Mouse (Mus musculus) neural tube, embryonic 11.5 days (tissue): ENCODE results near the gene Tmprss6. TPM values are rescaled to one million over a fixed set of nuclear protein-coding genes. Genes with fewer than 3 reads are reported as not detected.

Experiments used
- ATAC-seq: fragments of 200-750 bp; cut with Nextera tagmentation; 2 replicates; pipeline ENCODE4 v1.8.0; 2017; ENCODE audit warnings: moderate number of reproducible peaks, mild to moderate bottlenecking, moderate TSS enrichment, moderate library complexity; ENCODE audit not compliant: insufficient read depth, low FRiP score, low TSS enrichment
- DNase-seq: peaks from one replicate; pipeline ENCODE4 v3.0.0-alpha.2; 2015; ENCODE audit warnings: low spot score
- H3K27ac ChIP-seq: fragments of 300-500 bp; sonication (generic); 2 replicates; pipeline ENCODE4 v1.5.1; 2014; ENCODE audit warnings: low read depth, mild to moderate bottlenecking, low read length
- H3K27me3 ChIP-seq: fragments of 300-500 bp; sonication (generic); 2 replicates; pipeline ENCODE4 v1.6.1; 2014; ENCODE audit warnings: mild to moderate bottlenecking, low read length, mixed read lengths; ENCODE audit not compliant: control insufficient read depth, insufficient read depth
- H3K36me3 ChIP-seq: fragments of 300-500 bp; sonication (generic); 2 replicates; pipeline ENCODE4 v1.6.1; 2014; ENCODE audit warnings: mild to moderate bottlenecking, low read length, moderate library complexity, mixed read lengths; ENCODE audit not compliant: control insufficient read depth, insufficient read depth
- H3K4me1 ChIP-seq: fragments of 300-500 bp; sonication (generic); 2 replicates; pipeline ENCODE4 v1.6.1; 2014; ENCODE audit warnings: low read length, mixed read lengths; ENCODE audit not compliant: control insufficient read depth, insufficient read depth
- H3K4me2 ChIP-seq: fragments of 300-500 bp; sonication (generic); 2 replicates; pipeline ENCODE4 v1.6.1; 2014; ENCODE audit warnings: low read depth, mild to moderate bottlenecking, moderate library complexity
- H3K4me3 ChIP-seq: fragments of 300-500 bp; sonication (generic); 2 replicates; pipeline ENCODE4 v1.5.1; 2014; ENCODE audit warnings: low read depth, low read length
- H3K9ac ChIP-seq: fragments of 300-500 bp; sonication (generic); 2 replicates; pipeline ENCODE4 v1.6.1; 2014; ENCODE audit warnings: mild to moderate bottlenecking, low read length
- H3K9me3 ChIP-seq: fragments of 300-500 bp; sonication (generic); 2 replicates; pipeline ENCODE4 v1.6.1; 2016; ENCODE audit warnings: low read length; ENCODE audit not compliant: control insufficient read depth
- WGBS: fragments of 180-500 bp; shearing (Covaris S2); extraction: QIAGEN DNeasy Blood & Tissue Kit; methylation state at CpG from one replicate; pipeline ENCODE4 v1.1.7; 2014; 5-methylcytosine and 5-hydroxymethylcytosine counted together
- polyA plus RNA-seq: library from polyadenylated mRNA; unstranded; fragments of >200 nt; fragmentation: Nextera tagmentation; extraction: Ambion mirVana; gene quantifications from 2 replicates; pipeline ENCODE4 v1.2.1, GENCODE M21; 2014

Tmprss6 gene
- polyA plus RNA-seq, 1 experiment from 2014 or later, result not detected

DNA sequence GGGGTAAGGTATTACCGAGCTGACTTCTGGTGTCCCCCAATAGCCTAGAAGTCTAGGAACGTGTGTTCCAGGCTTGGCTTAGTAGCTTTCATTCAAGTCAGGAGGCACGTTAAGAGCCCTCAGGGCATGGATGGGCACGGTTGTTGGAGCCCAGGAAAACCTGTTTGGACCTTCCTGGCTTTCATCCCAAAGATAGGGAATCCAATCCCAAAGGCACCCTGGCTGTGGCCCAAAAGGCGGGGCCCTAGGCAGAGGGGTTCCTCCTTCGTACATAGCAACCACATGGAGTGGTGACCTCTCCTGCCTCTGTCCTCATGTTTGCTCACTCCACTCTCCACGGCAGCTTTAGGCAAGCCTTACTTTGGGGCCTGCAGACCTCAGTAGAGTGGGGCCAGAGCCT lies 66.0 kb downstream of the Tmprss6 start:
- no peaks in the 10 kb centered on the region for H3K9me3 ChIP-seq
- ATAC-seq, result no peak
- H3K4me2 ChIP-seq, result no peak overlapping the region
- H3K27me3 ChIP-seq, result 0 out of 2 replicates have a peak, but pooled peaks cover 2% of the 10 kb centered on the region
- peaks cover 10% of the 10 kb centered on the region for H3K4me1 ChIP-seq
- H3K9ac ChIP-seq, result no peak overlapping the region
- 89% methylated on average over 7 of the region's 7 CpGs for WGBS
- DNase-seq, result no peak
- no peaks in the 10 kb centered on the region for H3K36me3 ChIP-seq
- no peak overlapping the region for H3K4me3 ChIP-seq
- H3K27ac ChIP-seq, result no peak overlapping the region

DNA sequence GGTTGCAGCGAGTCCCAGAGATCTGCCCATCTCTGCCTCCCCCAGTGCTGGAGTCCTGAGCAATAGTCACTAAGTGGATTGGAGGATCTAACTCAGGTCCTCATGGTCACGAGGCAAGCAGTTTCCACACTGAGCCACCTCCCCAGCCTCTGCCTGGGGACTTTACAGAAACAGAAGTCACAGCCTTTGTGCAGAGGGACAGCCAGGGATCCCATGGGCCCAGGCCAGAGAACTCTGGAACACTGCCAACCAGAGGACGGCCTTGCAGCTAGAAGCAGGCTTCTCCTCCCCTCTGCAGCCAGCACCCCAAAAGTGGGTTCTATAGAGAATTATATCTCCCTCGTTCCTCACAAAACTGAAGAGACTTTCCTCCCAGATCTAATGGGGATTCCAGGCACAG lies 66.5 kb downstream of the Tmprss6 start:
- DNase-seq (no peak), ATAC-seq (no peak)
- WGBS, result 79% methylated on average over 4 of the region's 4 CpGs
- Histone ChIP-seq H3K27me3 (0 out of 2 replicates have a peak, but pooled peaks cover 2% of the 10 kb centered on the region), H3K9ac (no peak overlapping the region), H3K27ac (no peak overlapping the region), H3K4me1 (peaks cover 6% of the 10 kb centered on the region), H3K36me3 (no peaks in the 10 kb centered on the region), H3K9me3 (no peaks in the 10 kb centered on the region), H3K4me2 (no peak overlapping the region), H3K4me3 (no peak overlapping the region)

DNA sequence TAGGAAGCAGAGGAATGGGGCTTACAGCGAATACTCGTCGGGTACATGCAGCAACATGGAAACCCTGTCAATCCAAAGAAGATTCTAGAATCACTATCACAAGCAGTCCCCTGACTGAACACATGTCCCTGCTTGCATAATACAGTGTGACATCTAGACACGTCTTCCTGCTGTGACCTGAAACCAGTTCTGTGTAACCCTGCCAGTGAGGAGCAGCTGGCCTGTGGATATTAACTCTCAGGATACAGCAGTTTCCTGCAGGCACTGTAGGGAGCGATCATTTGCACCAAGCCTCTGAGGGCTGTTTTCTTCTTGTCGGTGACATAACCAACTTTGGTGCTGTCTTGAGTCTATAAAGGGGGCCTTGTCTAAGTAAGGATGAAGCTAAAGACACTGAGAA lies 67.1 kb downstream of the Tmprss6 start:
- 76% methylated on average over 6 of the region's 6 CpGs for WGBS
- Histone ChIP-seq H3K4me1 (peaks cover 5% of the 10 kb centered on the region; the same call in 1 of the 2 replicates), H3K4me2 (no peak overlapping the region), H3K9me3 (no peaks in the 10 kb centered on the region), H3K27ac (no peak overlapping the region), H3K4me3 (no peak overlapping the region), H3K36me3 (no peaks in the 10 kb centered on the region), H3K9ac (no peak overlapping the region), H3K27me3 (0 out of 2 replicates have a peak, but pooled peaks cover 2% of the 10 kb centered on the region)
- DNase-seq (no peak), ATAC-seq (no peak)

DNA sequence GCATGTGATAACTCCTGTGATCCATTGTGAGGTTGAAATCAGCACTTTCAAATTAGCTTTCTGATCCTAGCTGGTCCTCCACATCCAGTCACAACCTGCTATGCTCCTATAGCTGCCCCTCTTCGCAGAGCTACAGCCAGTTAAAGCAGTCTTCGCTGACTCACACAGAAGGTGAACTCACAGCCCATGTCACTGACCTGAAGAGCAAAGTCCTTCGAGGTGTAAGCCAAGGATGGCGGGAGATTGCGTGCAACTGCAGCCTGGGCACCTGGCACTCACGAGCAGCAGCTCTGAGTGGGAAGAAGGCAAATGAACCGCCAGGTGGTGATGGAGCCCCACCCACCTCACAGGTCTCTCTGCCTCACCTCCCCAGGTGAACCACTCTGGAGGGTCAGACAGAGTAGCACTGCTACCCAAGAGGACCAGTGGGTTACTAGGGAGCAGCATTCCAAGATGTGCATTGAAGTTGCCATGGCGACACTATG lies 72.9 kb downstream of the Tmprss6 start, which contains the start of gene Tex33:
Tex33 (minus strand) TSS at position 435 of the 485 bp plus-strand sequence.
- no peak for ATAC-seq
- Histone ChIP-seq H3K4me2 (no peak within 1 kb of the TSS), H3K4me3 (no peak within 1 kb of the TSS), H3K9ac (no peak within 1 kb of the TSS), H3K36me3 (no peaks in the 10 kb centered on the region), H3K4me1 (no peaks in the 10 kb centered on the region), H3K9me3 (no peaks in the 10 kb centered on the region), H3K27me3 (no peaks in the 10 kb centered on the region), H3K27ac (no peak within 1 kb of the TSS)
- WGBS, result 85% methylated on average over 8 of the region's 8 CpGs
- DNase-seq, result no peak

DNA sequence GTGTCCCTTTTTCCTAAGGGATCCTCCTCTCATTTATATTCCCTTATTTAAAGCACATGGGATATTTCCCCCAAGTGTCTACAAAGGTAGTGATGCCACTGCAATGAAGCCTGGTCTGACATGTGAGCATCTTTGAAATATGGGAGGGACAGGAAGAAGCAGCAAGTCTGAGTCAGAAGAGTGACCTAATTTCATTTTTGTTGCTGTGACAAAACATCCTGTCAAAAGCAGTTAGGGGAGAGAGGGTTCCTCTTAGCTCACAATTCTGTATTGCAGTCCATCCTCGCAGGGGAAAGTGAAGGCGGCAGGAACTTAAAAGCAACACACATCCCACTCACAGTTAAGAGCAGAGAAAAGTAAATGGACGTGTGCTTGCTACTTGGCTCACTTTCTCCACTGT lies 77.6 kb downstream of the Tmprss6 start:
- Histone ChIP-seq H3K27ac (no peak overlapping the region), H3K27me3 (no peaks in the 10 kb centered on the region), H3K4me3 (no peak overlapping the region), H3K4me2 (no peak overlapping the region), H3K4me1 (no peaks in the 10 kb centered on the region), H3K9ac (no peak overlapping the region), H3K36me3 (no peaks in the 10 kb centered on the region), H3K9me3 (no peaks in the 10 kb centered on the region)
- ATAC-seq, result no peak
- 73% methylated on average over 3 of the region's 3 CpGs for WGBS
- no peak for DNase-seq

Other genes with a start within 250 kb of the Tmprss6 start
- 6.8 and 7.6 TPM in 2 replicates for gene Ncf4, start 223.8 kb downstream of the Tmprss6 start, polyA plus RNA-seq
- gene Csf2rb2, start 162.9 kb downstream of the Tmprss6 start, polyA plus RNA-seq, result 0.37 and 0.70 TPM in 2 replicates
- gene Csf2rb, start 142.9 kb downstream of the Tmprss6 start, polyA plus RNA-seq, result 1.8 and 5.4 TPM in 2 replicates
- gene Tex33, start 72.7 kb downstream of the Tmprss6 start, polyA plus RNA-seq, result not detected in 2 replicates
- 7.5 and 7.8 TPM in 2 replicates for gene Tst, start 62.7 kb downstream of the Tmprss6 start, polyA plus RNA-seq
- gene Mpst, start 62.2 kb downstream of the Tmprss6 start, polyA plus RNA-seq, result 1.9 and 2.5 TPM in 2 replicates
- 74.6 and 78.1 TPM in 2 replicates for gene Kctd17, start 40.1 kb downstream of the Tmprss6 start, polyA plus RNA-seq
- not detected in 2 replicates for gene Il2rb, start 26.6 kb upstream of the Tmprss6 start, polyA plus RNA-seq
- gene C1qtnf6, start 62.8 kb upstream of the Tmprss6 start, polyA plus RNA-seq, result 11.8 and 12.8 TPM in 2 replicates
- 0.38 TPM in 1 of 2 replicates, not detected in the other for gene Sstr3, start 76.1 kb upstream of the Tmprss6 start, polyA plus RNA-seq
- 8.0 and 8.5 TPM in 2 replicates for gene Rac2, start 104.1 kb upstream of the Tmprss6 start, polyA plus RNA-seq
- gene Cyth4, start 128.4 kb upstream of the Tmprss6 start, polyA plus RNA-seq, result 1.6 and 2.4 TPM in 2 replicates